In genomic region chr10:43581260-43581659, GRCm38 (mm10) we compare ENCODE assay signal across 9 mouse cellular contexts. TPM values are rescaled to one million over a fixed set of nuclear protein-coding genes. Genes with fewer than 3 reads are reported as not detected.
DNase-seq lines count a peak whose midpoint lies in the region; ATAC-seq and TF ChIP-seq lines count a peak whose summit lies in the region.
"Had no signal": no experiment of that assay in that cellular context is flagged by ENCODE, and none has a peak within 500 bp of the region (broad histone marks: within the 10 kb centered on the region; RNA-seq: fewer than 3 reads in every experiment).

No protein-coding gene starts in this region.

- H3K79me3 ChIP-seq in C2C12 (ENCODE audit: low read depth) = peaks cover 12% of the 10 kb centered on the region

- H3K9me3 ChIP-seq in forebrain, embryonic 16.5 days (ENCODE audit: control insufficient read depth, low read length) = no peaks in the 10 kb centered on the region
- H3K9me3 ChIP-seq in liver, embryonic 14.5 days (ENCODE audit: control insufficient read depth, low read length) = no peaks in the 10 kb centered on the region

- H3K27me3 ChIP-seq in C2C12 (ENCODE audit: control insufficient read depth, insufficient read depth, insufficient read length) = no peaks in the 10 kb centered on the region
- no peaks in the 10 kb centered on the region for H3K27me3 ChIP-seq in forebrain, embryonic 16.5 days (replicated peaks; ENCODE audit: control insufficient read depth, insufficient read depth, low read length)
- H3K27me3 ChIP-seq in liver, embryonic 14.5 days (ENCODE audit: control insufficient read depth, insufficient read depth, low read length) = no peaks in the 10 kb centered on the region

- 0 out of 2 replicates have a peak overlapping the region, but pooled peaks have one; percentile 88 for H3K27ac ChIP-seq in gastrocnemius, adult 2 months
- peak overlapping the region; percentile 99 for H3K27ac ChIP-seq in forebrain, embryonic 16.5 days (ENCODE audit: low read length)
- H3K27ac ChIP-seq in liver, embryonic 14.5 days = peak overlapping the region; percentile 87
- H3K27ac ChIP-seq: layer of hippocampus, adult 2 months had no signal

- TF ChIP-seq EP300 in liver, embryonic 14.5 days (IDR thresholded peaks at IDR 0.05; ENCODE audit: low read depth) = peak; percentile 5; the same call in 1 of the 2 replicates

- peaks cover 12% of the 10 kb centered on the region for H3K4me1 ChIP-seq in forebrain, embryonic 16.5 days (replicated peaks; ENCODE audit: control insufficient read depth, insufficient read depth, low read length)
- H3K4me1 ChIP-seq in liver, embryonic 14.5 days (replicated peaks; ENCODE audit: control insufficient read depth in 2 of 2, insufficient read depth in 2 of 2, low read length in 1 of 2) = peaks cover 18 to 20% of the 10 kb centered on the region in 2 experiments

- H3ac ChIP-seq in C2C12 (ENCODE audit: control insufficient read depth, insufficient read length, low read depth) = no peak overlapping the region

- peaks cover 33% of the 10 kb centered on the region for H3K79me2 ChIP-seq in C2C12 (ENCODE audit: control insufficient read depth, insufficient read depth)

- no peak for ATAC-seq in forebrain, embryonic 16.5 days
- no peak for ATAC-seq in liver, embryonic 14.5 days (ENCODE audit: insufficient read depth)
- ATAC-seq in activated CD4-positive, CD25-positive, alpha-beta regulatory T cell, adult 4 months = no peak

- TF ChIP-seq CTCF in gastrocnemius, adult 2 months (IDR thresholded peaks at IDR 0.05) = no peak
- TF ChIP-seq CTCF in C2C12 (IDR thresholded peaks at IDR 0.05; ENCODE audit: control insufficient read depth, insufficient read depth, insufficient read length) = no peak
- TF ChIP-seq CTCF in liver, embryonic 14.5 days (IDR thresholded peaks at IDR 0.05; ENCODE audit: low read depth) = no peak

- no peak for DNase-seq in gastrocnemius, adult 2 months
- DNase-seq in gastrocnemius, postnatal 25 days = no peak
- no peak for DNase-seq in liver, embryonic 14.5 days (ENCODE audit: low read depth in 3 of 3, low spot score in 3 of 3)
- DNase-seq in cerebellum, postnatal 25 days = no peak
- no peak for DNase-seq in urinary bladder, postnatal 25 days (ENCODE audit: low spot score)

- intact Hi-C loops in gastrocnemius, adult 2 months (cut with DNase I) = loop anchor here (5.0 kb wide), 1 partner anchor 161 kb away; no protein-coding TSS in a partner anchor

- peaks cover 14% of the 10 kb centered on the region for H3K36me3 ChIP-seq in C2C12 (ENCODE audit: control insufficient read depth, insufficient read depth)
- peaks cover 20% of the 10 kb centered on the region for H3K36me3 ChIP-seq in forebrain, embryonic 16.5 days (ENCODE audit: control insufficient read depth, insufficient read depth)
- peaks cover 56% of the 10 kb centered on the region for H3K36me3 ChIP-seq in liver, embryonic 14.5 days (replicated peaks; ENCODE audit: control insufficient read depth, insufficient read depth, low read depth)

- peak overlapping the region; percentile 99 for H3K9ac ChIP-seq in forebrain, embryonic 16.5 days (replicated peaks; ENCODE audit: low read depth, low read length)
- peak overlapping the region; percentile 99 for H3K9ac ChIP-seq in liver, embryonic 14.5 days (replicated peaks)

- H3K4me3 ChIP-seq in gastrocnemius, adult 2 months = peak overlapping the region; percentile 74
- peak overlapping the region; percentile 45 for H3K4me3 ChIP-seq in C2C12 (ENCODE audit: insufficient read depth, poor library complexity, severe bottlenecking)
- H3K4me3 ChIP-seq in forebrain, embryonic 16.5 days (replicated peaks; ENCODE audit: low read length) = peak overlapping the region; percentile 89
- peak overlapping the region; percentile 71 to 97 for H3K4me3 ChIP-seq in liver, embryonic 14.5 days (ENCODE audit: insufficient read depth in 1 of 2, low read depth in 2 of 2, low read length in 2 of 2)

- WGBS in forebrain, embryonic 16.5 days = 47% methylated on average over 3 of the region's 3 CpGs
- WGBS in liver, embryonic 14.5 days (ENCODE audit: insufficient replicate concordance) = 9% methylated on average over 3 of the region's 3 CpGs

- peak overlapping the region; percentile 79 for H3K4me2 ChIP-seq in forebrain, embryonic 16.5 days (ENCODE audit: low read length)
- H3K4me2 ChIP-seq in liver, embryonic 14.5 days (ENCODE audit: low read depth) = peak overlapping the region; percentile 92

TF ChIP-seq in C2C12, 6 proteins besides CTCF, POLR2A, EP300 and RAD21:
- TF ChIP-seq USF1 (IDR thresholded peaks at IDR 0.05; ENCODE audit: low read depth) = no peak
- TF ChIP-seq MAX (IDR thresholded peaks at IDR 0.05) = no peak
- TF ChIP-seq CEBPB (IDR thresholded peaks at IDR 0.05; ENCODE audit: low read depth) = no peak
- no peak for TF ChIP-seq MYOD1 (IDR thresholded peaks at IDR 0.05; ENCODE audit: control insufficient read depth, insufficient read length, low read depth)
- TF ChIP-seq FOSL1 (IDR thresholded peaks at IDR 0.05; ENCODE audit: insufficient read depth, low read length, poor library complexity, severe bottlenecking) = no peak
- TF ChIP-seq MYOG (IDR thresholded peaks at IDR 0.05; ENCODE audit: control insufficient read depth, extremely low read depth, insufficient read length) = no peak

RNA-seq across cellular contexts. Expression of gene Cd24a, which starts 3.2 kb away (rescaled TPM):
- total RNA-seq in gastrocnemius, adult 2 months (2021) = 100 to 1,000 TPM; 120 to 170 TPM
- 10 to 100 TPM; 39.5 to 77.7 TPM for total RNA-seq in gastrocnemius, postnatal 25 days (2021)
- polyA plus RNA-seq in C2C12 (2012; fragmentation: generic; extraction: Trizol) = 83.6 TPM
- polyA plus RNA-seq in forebrain, embryonic 16.5 days (2015; fragmentation: Nextera tagmentation; extraction: Ambion mirVana) = 918 and 1,051 TPM in 2 replicates
- polyA plus RNA-seq in liver, embryonic 14.5 days (2012; rRNA removed) = 977 and 1,014 TPM in 2 replicates
- polyA plus RNA-seq in liver, embryonic 14.5 days (2014; fragmentation: Nextera tagmentation; extraction: Ambion mirVana) = 1,175 and 1,210 TPM in 2 replicates
- polyA plus RNA-seq in activated CD4-positive, CD25-positive, alpha-beta regulatory T cell, adult 4 months (2017; shearing (Covaris generic)) = 1 to 10 TPM in 1 of 2 experiments, not detected in 1; 6.1 TPM

RNA-seq across cellular contexts. Expression of gene 1700021F05Rik, which starts 40.5 kb away (rescaled TPM):
- total RNA-seq in gastrocnemius, adult 2 months (2021) = 100 to 1,000 TPM in 1 of 2 experiments, 10 to 100 TPM in 1; 83.3 to 126 TPM
- 100 to 1,000 TPM; 101 to 117 TPM for total RNA-seq in gastrocnemius, postnatal 25 days (2021)
- 28.2 TPM for polyA plus RNA-seq in C2C12 (2012; fragmentation: generic; extraction: Trizol)
- polyA plus RNA-seq in forebrain, embryonic 16.5 days (2015; fragmentation: Nextera tagmentation; extraction: Ambion mirVana) = 74.2 and 75.8 TPM in 2 replicates
- 5.2 and 11.6 TPM in 2 replicates for polyA plus RNA-seq in liver, embryonic 14.5 days (2012; rRNA removed)
- 30.7 TPM in 2 replicates for polyA plus RNA-seq in liver, embryonic 14.5 days (2014; fragmentation: Nextera tagmentation; extraction: Ambion mirVana)
- 10 to 100 TPM; 27.3 to 34.2 TPM for polyA plus RNA-seq in activated CD4-positive, CD25-positive, alpha-beta regulatory T cell, adult 4 months (2017; shearing (Covaris generic))

RNA-seq across cellular contexts. Expression of gene Gm9803, which starts 57.4 kb away (rescaled TPM):
- total RNA-seq in gastrocnemius, adult 2 months (2021) = 10 to 100 TPM; 15.5 to 18.9 TPM
- 10 to 100 TPM in 1 of 2 experiments, 1 to 10 TPM in 1; 6.6 to 16.7 TPM for total RNA-seq in gastrocnemius, postnatal 25 days (2021)
- 6.4 TPM for polyA plus RNA-seq in C2C12 (2012; fragmentation: generic; extraction: Trizol)
- polyA plus RNA-seq in forebrain, embryonic 16.5 days (2015; fragmentation: Nextera tagmentation; extraction: Ambion mirVana) = 23.0 TPM in 2 replicates
- 12.3 and 14.7 TPM in 2 replicates for polyA plus RNA-seq in liver, embryonic 14.5 days (2012; rRNA removed)
- polyA plus RNA-seq in liver, embryonic 14.5 days (2014; fragmentation: Nextera tagmentation; extraction: Ambion mirVana) = 8.5 and 10.0 TPM in 2 replicates
- polyA plus RNA-seq in activated CD4-positive, CD25-positive, alpha-beta regulatory T cell, adult 4 months (2017; shearing (Covaris generic)) = 10 to 100 TPM; 33.4 to 45.0 TPM

Comparison
In these comparisons a context has a peak if more than half of its experiments do, and no peak if none do; other contexts are left out.
1. RNA of gene Cd24a, which starts 3.2 kb away (polyA plus RNA-seq): 977 to 1,210 TPM in liver, embryonic 14.5 days, 918 to 1,051 TPM in forebrain, embryonic 16.5 days and 83.6 TPM in C2C12 (single experiment); 6.1 TPM in activated CD4-positive, CD25-positive, alpha-beta regulatory T cell, adult 4 months; every median in the first group is over 10 times any median in the second.
2. Peak in every context shown above with its lines, with median percentiles within 50 percentile points of each other: H3K27ac ChIP-seq and H3K4me3 ChIP-seq.